Mouse (Mus musculus): ENCODE data around the gene Mtap.

DNA sequence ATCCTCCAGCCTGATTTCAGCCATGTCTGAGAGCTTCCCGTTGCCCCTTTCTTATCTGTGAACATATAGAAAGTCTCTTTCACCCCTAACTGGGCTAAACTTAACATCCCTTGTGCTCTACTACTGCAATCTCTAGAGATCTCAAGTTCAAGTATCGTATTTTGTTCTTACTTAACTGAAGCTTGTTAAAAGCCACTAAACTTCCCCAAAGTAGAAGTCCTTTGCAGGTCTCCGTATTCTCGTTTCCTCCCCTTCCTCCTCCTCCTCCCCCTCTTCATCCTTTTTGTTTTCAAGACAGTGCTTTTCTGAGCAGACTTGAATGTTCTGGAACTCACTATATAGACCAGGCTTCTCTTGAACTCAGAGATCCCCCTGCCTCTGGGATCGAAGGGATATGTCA lies 9.2 kb upstream of the Mtap start:
- no peak for TF ChIP-seq CTCF (IDR thresholded peaks at IDR 0.05; ENCODE audit: insufficient read depth, low read depth, low read length)
- no peak for TF ChIP-seq POLR2A (IDR thresholded peaks at IDR 0.05; ENCODE audit: insufficient read depth, low read depth, low read length)
